Mouse (Mus musculus): ENCODE measurements around the gene Accs. TPM values are rescaled to one million over a fixed set of nuclear protein-coding genes. Genes with fewer than 3 reads are reported as not detected.

Gene Accs
- polyA plus RNA-seq (2014; fragmentation: Illumina TruSeq; extraction: RNeasy Lipid Tissue Mini Kit (QIAGEN cat#74804)): 6.1 TPM

DNA sequence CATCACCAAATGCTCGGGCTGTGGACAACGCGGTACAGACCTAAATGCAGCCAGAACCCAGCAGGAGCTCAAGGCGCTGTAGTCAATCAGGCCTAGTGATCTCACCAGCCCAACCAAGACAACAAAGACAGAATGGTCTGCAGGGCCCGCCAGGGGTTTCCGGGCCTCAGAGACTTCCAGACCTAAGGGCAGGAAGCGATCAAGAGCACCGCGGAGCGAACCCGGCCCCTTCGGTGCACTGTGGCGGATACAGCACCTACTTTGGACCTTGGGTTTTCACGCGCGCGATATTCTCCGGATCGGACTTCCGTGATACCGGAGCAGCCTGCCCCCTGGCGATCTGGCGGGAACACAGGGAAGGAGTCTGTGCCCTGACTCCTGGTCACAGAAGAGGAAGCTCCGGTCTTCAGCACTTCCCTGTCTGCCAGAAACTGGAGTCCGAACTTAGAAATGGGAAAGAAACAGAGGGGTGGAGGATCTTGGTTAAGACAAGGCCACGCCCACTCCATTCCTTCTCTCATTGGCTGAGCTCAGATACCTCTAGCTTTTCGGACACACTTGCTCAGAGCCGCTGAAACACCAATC lies at the start of gene Accs:
Gene Accs, minus strand, starts transcription at position 439 of the 585 bp plus-strand sequence.

GRCm38 (mm10) chr2:93869107-93869600 lies 19.4 kb upstream of the Accs start, which contains the start of gene Accsl:
Gene Accsl (minus strand): TSS chr2:93869157.

GRCm38 (mm10) chr2:93822045-93822749 lies 27.5 kb downstream of the Accs start, which contains the start of gene Ext2:
Gene Ext2 (minus strand): TSS chr2:93822568.

Other genes starting within 250 kb of the Accs start
- gene Alx4, start 207.6 kb downstream of the Accs start, polyA plus RNA-seq (2014; fragmentation: Illumina TruSeq; extraction: RNeasy Lipid Tissue Mini Kit (QIAGEN cat#74804)): 0.14 TPM
- gene Ext2, start 27.4 kb downstream of the Accs start, polyA plus RNA-seq (2014; fragmentation: Illumina TruSeq; extraction: RNeasy Lipid Tissue Mini Kit (QIAGEN cat#74804)): 62.0 TPM
- 7.8 TPM for gene Accsl, start 19.2 kb upstream of the Accs start, polyA plus RNA-seq (2014; fragmentation: Illumina TruSeq; extraction: RNeasy Lipid Tissue Mini Kit (QIAGEN cat#74804))
- gene Gm13889, start 107.3 kb upstream of the Accs start, polyA plus RNA-seq (2014; fragmentation: Illumina TruSeq; extraction: RNeasy Lipid Tissue Mini Kit (QIAGEN cat#74804)): not detected
- gene Gm27027, start 146.4 kb upstream of the Accs start, polyA plus RNA-seq (2014; fragmentation: Illumina TruSeq; extraction: RNeasy Lipid Tissue Mini Kit (QIAGEN cat#74804)): not detected
- gene Alkbh3, start 160.9 kb upstream of the Accs start, polyA plus RNA-seq (2014; fragmentation: Illumina TruSeq; extraction: RNeasy Lipid Tissue Mini Kit (QIAGEN cat#74804)): 10.8 TPM

Measured in ovary, adult 10 weeks (tissue).